Mouse (Mus musculus): Measurements from ENCODE around the gene Aox3. TPM values are rescaled to one million over a fixed set of nuclear protein-coding genes. Genes with fewer than 3 reads are reported as not detected.

The Aox3 gene
- polyA plus RNA-seq, 1 experiment from 2014 or later: not detected

DNA sequence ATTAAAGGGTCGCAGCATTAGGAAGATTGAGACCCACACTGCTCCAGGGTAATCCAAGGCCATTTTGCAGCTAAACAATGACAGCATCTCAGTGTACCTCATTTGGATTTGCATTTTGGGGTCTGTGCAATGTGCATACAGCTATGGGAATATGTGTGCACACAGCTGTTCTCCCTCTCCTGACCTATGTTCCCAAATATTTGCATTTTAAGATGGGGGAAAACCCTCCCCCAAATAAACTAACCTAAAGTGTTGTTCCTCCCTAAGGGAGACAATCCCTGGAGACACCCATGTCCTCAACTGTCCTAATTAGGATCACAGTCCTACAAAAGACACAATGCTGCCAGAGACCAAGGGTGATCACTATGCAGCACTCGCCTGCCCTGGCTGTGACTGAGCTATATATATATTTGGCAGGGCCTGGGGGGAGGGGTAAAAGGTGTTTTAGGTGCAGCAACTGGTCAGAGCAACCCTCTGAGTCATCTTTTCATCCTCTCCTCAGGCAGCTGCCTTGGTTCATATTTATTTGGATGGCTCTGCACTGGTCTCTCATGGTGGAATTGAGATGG, 20.9 kb upstream of the Aox3 start:
- ATAC-seq (ENCODE audit: insufficient read depth, low FRiP score, low TSS enrichment) (no peak), DNase-seq (ENCODE audit: low spot score) (no peak)
- H3K36me3 ChIP-seq (ENCODE audit: control insufficient read depth, insufficient read depth, low read length): no peaks in the 10 kb centered on the region
- WGBS: 73% methylated on average over 2 of the region's 2 CpGs
- no peak overlapping the region for H3K9ac ChIP-seq (ENCODE audit: low read length)
- no peak overlapping the region for H3K27ac ChIP-seq (ENCODE audit: low read depth, low read length)
- no peak overlapping the region for H3K4me2 ChIP-seq (ENCODE audit: low read depth)
- no peaks in the 10 kb centered on the region for H3K4me1 ChIP-seq (ENCODE audit: control insufficient read depth, insufficient read depth, low read length)
- no peaks in the 10 kb centered on the region for H3K27me3 ChIP-seq (ENCODE audit: control insufficient read depth, insufficient read depth, low read length)
- no peaks in the 10 kb centered on the region; the same call in 1 of the 2 replicates for H3K9me3 ChIP-seq (ENCODE audit: control insufficient read depth, low read length)
- H3K4me3 ChIP-seq (ENCODE audit: low read depth, low read length): no peak overlapping the region

DNA sequence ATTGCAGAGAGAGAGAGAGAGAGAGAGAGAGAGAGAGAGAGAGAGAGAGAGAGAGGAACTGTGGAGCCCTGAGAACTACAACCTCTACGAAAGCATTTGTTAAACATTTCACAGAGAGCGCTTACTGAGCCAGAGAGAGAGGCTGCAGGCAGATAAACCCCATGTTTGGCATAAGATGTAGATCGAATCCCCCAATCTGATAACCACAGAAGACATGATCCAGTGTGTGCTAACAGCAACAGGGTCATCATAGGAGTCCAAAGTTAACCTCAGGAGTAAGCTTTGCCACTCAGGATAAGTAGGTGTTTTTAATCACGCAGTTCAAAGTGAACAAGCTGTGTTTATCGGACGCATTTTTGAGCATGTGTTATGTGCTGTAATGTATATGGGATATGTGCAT, 15.6 kb upstream of the Aox3 start:
- Histone ChIP-seq H3K9me3 (ENCODE audit: control insufficient read depth, low read length) (no peaks in the 10 kb centered on the region; the same call in 1 of the 2 replicates), H3K4me3 (ENCODE audit: low read depth, low read length) (no peak overlapping the region), H3K4me1 (ENCODE audit: control insufficient read depth, insufficient read depth, low read length) (no peaks in the 10 kb centered on the region), H3K36me3 (ENCODE audit: control insufficient read depth, insufficient read depth, low read length) (no peaks in the 10 kb centered on the region), H3K27ac (ENCODE audit: low read depth, low read length) (no peak overlapping the region), H3K4me2 (ENCODE audit: low read depth) (no peak overlapping the region), H3K9ac (ENCODE audit: low read length) (no peak overlapping the region), H3K27me3 (ENCODE audit: control insufficient read depth, insufficient read depth, low read length) (no peaks in the 10 kb centered on the region)
- DNase-seq (ENCODE audit: low spot score): no peak
- ATAC-seq (ENCODE audit: insufficient read depth, low FRiP score, low TSS enrichment): no peak
- 93% methylated on average over 6 of the region's 6 CpGs for WGBS

DNA sequence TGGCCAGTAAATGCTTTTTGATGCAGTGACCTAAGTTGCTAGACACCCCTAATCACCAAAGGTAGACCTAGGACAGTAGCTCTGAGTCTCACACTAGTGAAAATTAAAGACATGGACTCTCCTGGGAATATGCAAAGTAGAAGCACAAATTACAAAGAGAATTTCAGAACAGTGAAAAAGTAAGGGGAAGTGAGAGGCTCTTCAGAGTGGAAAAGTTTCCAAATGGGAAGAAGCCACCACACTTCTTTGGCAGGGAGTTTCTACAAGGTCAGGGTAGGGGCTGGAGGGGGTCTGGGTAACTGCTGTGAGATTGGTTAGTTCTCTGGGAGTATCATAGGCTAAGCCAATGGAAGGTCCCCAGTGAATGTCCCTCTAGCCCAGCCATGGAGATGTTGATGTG, 13.8 kb upstream of the Aox3 start:
- Histone ChIP-seq H3K4me2 (ENCODE audit: low read depth) (no peak overlapping the region), H3K4me1 (ENCODE audit: control insufficient read depth, insufficient read depth, low read length) (no peaks in the 10 kb centered on the region), H3K27me3 (ENCODE audit: control insufficient read depth, insufficient read depth, low read length) (no peaks in the 10 kb centered on the region), H3K27ac (ENCODE audit: low read depth, low read length) (no peak overlapping the region), H3K9me3 (ENCODE audit: control insufficient read depth, low read length) (no peaks in the 10 kb centered on the region), H3K36me3 (ENCODE audit: control insufficient read depth, insufficient read depth, low read length) (no peaks in the 10 kb centered on the region), H3K9ac (ENCODE audit: low read length) (no peak overlapping the region), H3K4me3 (ENCODE audit: low read depth, low read length) (no peak overlapping the region)
- DNase-seq (ENCODE audit: low spot score) (no peak), ATAC-seq (ENCODE audit: insufficient read depth, low FRiP score, low TSS enrichment) (no peak)

DNA sequence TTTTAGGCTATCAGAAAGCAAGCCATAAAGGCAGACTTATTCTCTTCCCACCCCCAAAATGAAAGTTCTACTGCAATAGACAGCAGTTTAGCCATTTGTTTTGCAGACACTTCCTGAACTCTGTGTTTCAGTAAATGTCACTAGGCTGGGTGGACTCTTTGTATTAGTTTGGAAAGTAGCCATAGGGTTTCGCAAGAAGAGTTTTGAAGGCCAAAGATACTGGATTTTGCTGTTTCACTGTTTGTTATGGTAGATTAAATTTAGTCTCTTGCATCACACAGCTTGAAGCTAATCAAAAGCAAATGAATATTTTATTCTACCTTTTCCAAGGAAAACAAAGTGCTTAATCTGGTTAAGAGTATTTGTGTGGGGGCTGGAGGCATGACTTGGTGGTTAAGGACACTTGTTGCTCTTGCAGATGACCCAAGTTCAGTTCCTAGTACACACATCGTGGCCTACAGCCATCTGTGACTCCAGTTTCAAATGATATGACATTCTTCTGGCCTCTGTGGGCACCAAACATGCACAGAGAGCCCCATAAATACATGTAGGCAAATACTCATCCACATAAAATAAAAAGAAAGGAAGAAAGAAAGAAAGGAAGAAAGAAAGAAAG, 11.3 kb upstream of the Aox3 start:
- H3K9me3 ChIP-seq (ENCODE audit: control insufficient read depth, low read length): no peaks in the 10 kb centered on the region
- H3K4me3 ChIP-seq (ENCODE audit: low read depth, low read length): no peak overlapping the region
- 86% methylated on average over 2 of the region's 2 CpGs for WGBS
- H3K4me1 ChIP-seq (ENCODE audit: control insufficient read depth, insufficient read depth, low read length): no peaks in the 10 kb centered on the region
- ATAC-seq (ENCODE audit: insufficient read depth, low FRiP score, low TSS enrichment) (no peak), DNase-seq (ENCODE audit: low spot score) (no peak)
- H3K36me3 ChIP-seq (ENCODE audit: control insufficient read depth, insufficient read depth, low read length): no peaks in the 10 kb centered on the region
- no peak overlapping the region for H3K27ac ChIP-seq (ENCODE audit: low read depth, low read length)
- no peaks in the 10 kb centered on the region for H3K27me3 ChIP-seq (ENCODE audit: control insufficient read depth, insufficient read depth, low read length)
- H3K4me2 ChIP-seq (ENCODE audit: low read depth): no peak overlapping the region
- H3K9ac ChIP-seq (ENCODE audit: low read length): no peak overlapping the region

DNA sequence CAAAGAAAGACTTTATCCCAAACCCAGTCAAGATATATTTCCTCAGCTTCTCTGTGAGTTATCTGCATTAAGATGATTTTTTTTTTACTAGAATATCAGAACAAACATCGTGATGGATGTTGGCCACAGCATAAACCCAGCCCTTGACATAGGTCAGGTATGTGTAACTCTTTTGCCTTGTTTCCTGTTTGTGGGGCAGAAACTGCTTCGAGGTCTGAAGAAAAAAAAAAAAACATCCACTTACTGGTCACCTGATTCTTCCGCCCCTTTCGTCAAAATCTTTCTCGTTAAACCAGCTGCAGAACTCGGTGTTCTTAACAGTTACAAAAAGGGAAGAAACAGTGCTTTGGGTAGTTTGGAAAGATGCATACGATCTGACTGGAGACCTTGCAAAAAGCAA, 10.4 kb upstream of the Aox3 start:
- H3K36me3 ChIP-seq (ENCODE audit: control insufficient read depth, insufficient read depth, low read length): no peaks in the 10 kb centered on the region
- H3K9me3 ChIP-seq (ENCODE audit: control insufficient read depth, low read length): no peaks in the 10 kb centered on the region
- H3K9ac ChIP-seq (ENCODE audit: low read length): no peak overlapping the region
- no peak overlapping the region for H3K27ac ChIP-seq (ENCODE audit: low read depth, low read length)
- ATAC-seq (ENCODE audit: insufficient read depth, low FRiP score, low TSS enrichment) (no peak), DNase-seq (ENCODE audit: low spot score) (no peak)
- WGBS: 88% methylated on average over 7 of the region's 7 CpGs
- H3K27me3 ChIP-seq (ENCODE audit: control insufficient read depth, insufficient read depth, low read length): no peaks in the 10 kb centered on the region
- H3K4me2 ChIP-seq (ENCODE audit: low read depth): no peak overlapping the region
- no peaks in the 10 kb centered on the region for H3K4me1 ChIP-seq (ENCODE audit: control insufficient read depth, insufficient read depth, low read length)
- H3K4me3 ChIP-seq (ENCODE audit: low read depth, low read length): no peak overlapping the region

DNA sequence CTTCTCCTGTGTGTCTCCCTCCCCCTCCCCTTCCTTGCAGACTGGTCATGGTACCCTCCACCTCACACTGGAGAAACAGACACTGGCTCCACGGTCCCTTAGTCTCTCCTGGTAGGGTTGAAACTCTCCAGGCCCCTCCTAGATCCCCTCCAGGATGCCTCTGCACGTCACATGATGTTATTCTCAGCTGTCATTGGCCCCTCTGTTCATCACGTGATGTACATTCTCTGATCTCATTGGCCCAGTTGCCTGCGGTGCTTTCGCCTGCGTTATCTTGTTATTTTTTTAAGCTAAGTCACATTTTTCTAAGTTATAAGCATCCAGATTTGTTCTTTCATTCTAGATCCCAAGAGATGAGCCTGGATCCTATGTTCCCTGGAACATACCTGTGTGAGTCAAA, 7.2 kb upstream of the Aox3 start:
- Histone ChIP-seq H3K36me3 (ENCODE audit: control insufficient read depth, insufficient read depth, low read length) (no peaks in the 10 kb centered on the region), H3K27me3 (ENCODE audit: control insufficient read depth, insufficient read depth, low read length) (no peaks in the 10 kb centered on the region), H3K9me3 (ENCODE audit: control insufficient read depth, low read length) (no peaks in the 10 kb centered on the region), H3K4me3 (ENCODE audit: low read depth, low read length) (no peak overlapping the region), H3K9ac (ENCODE audit: low read length) (no peak overlapping the region), H3K27ac (ENCODE audit: low read depth, low read length) (no peak overlapping the region), H3K4me1 (ENCODE audit: control insufficient read depth, insufficient read depth, low read length) (no peaks in the 10 kb centered on the region), H3K4me2 (ENCODE audit: low read depth) (no peak overlapping the region)
- 90% methylated on average over 6 of the region's 6 CpGs for WGBS
- DNase-seq (ENCODE audit: low spot score) (no peak), ATAC-seq (ENCODE audit: insufficient read depth, low FRiP score, low TSS enrichment) (no peak)

DNA sequence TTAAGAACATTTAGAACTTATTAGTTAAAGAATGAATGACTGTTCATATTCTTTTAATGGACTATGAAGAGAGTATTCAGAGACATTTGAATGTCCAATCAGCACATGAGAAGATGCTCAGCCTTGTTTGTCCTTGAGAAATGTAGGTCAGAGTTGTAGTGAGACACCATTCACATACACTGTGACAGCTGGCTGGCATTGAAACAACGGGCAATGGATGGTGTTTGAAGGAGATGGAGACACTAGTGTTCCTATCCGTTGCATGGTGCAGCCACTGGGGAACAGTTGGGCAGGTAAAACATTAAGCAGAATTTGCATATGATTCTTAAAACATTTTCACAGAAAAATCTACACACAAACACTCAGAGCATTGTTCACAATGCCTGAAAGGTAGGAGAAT, 5.9 kb upstream of the Aox3 start:
- no peaks in the 10 kb centered on the region for H3K36me3 ChIP-seq (ENCODE audit: control insufficient read depth, insufficient read depth, low read length)
- no peaks in the 10 kb centered on the region for H3K9me3 ChIP-seq (ENCODE audit: control insufficient read depth, low read length)
- DNase-seq (ENCODE audit: low spot score) (no peak), ATAC-seq (ENCODE audit: insufficient read depth, low FRiP score, low TSS enrichment) (no peak)
- no peak overlapping the region for H3K9ac ChIP-seq (ENCODE audit: low read length)
- H3K27ac ChIP-seq (ENCODE audit: low read depth, low read length): no peak overlapping the region
- H3K27me3 ChIP-seq (ENCODE audit: control insufficient read depth, insufficient read depth, low read length): no peaks in the 10 kb centered on the region
- no peak overlapping the region for H3K4me2 ChIP-seq (ENCODE audit: low read depth)
- no peaks in the 10 kb centered on the region for H3K4me1 ChIP-seq (ENCODE audit: control insufficient read depth, insufficient read depth, low read length)
- H3K4me3 ChIP-seq (ENCODE audit: low read depth, low read length): no peak overlapping the region
- WGBS: 93% methylated on average over 2 of the region's 2 CpGs

DNA sequence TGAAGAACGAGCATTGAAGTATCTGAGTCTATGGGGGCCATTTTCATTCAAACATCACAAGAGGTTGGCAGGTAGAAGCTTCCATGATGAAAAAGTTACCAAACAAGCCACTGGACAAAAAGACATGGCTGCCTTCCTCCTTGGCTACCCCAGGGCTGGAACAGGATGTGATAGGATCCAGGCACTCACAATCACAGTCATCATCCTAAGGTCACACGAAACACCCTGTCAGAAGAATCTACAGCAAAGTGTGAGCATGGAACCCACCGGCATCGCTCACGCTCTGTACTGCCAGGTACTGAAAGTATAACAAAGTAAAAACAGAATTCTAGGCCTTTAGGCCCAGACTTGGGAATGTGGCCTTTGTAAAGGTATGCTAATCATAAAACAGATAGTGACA, 2.7 kb upstream of the Aox3 start:
- Histone ChIP-seq H3K9me3 (ENCODE audit: control insufficient read depth, low read length) (no peaks in the 10 kb centered on the region), H3K9ac (ENCODE audit: low read length) (no peak overlapping the region), H3K4me3 (ENCODE audit: low read depth, low read length) (no peak overlapping the region), H3K4me2 (ENCODE audit: low read depth) (no peak overlapping the region), H3K36me3 (ENCODE audit: control insufficient read depth, insufficient read depth, low read length) (no peaks in the 10 kb centered on the region), H3K27ac (ENCODE audit: low read depth, low read length) (no peak overlapping the region), H3K27me3 (ENCODE audit: control insufficient read depth, insufficient read depth, low read length) (no peaks in the 10 kb centered on the region), H3K4me1 (ENCODE audit: control insufficient read depth, insufficient read depth, low read length) (no peaks in the 10 kb centered on the region)
- DNase-seq (ENCODE audit: low spot score): no peak
- WGBS: 94% methylated on average over 5 of the region's 5 CpGs
- ATAC-seq (ENCODE audit: insufficient read depth, low FRiP score, low TSS enrichment): no peak

DNA sequence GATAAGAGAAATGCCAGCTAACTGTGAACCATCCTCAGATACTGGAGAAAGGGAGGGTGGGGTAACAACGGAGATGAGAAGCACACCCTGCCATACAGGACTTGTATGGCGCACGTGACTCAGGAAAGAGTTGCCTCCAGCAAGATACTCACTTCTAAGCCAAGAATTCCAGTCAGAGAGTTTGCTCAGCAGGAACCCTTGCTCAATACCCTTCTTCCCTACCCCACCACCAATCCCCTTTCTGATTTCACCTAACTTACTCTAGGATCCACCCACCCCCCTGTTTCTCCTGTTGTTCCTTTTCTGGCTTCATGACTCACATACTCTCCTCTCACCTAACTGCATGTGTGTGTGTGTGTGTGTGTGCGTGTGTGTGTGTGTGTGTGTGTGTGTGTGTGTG, 1.6 kb upstream of the Aox3 start:
- H3K36me3 ChIP-seq (ENCODE audit: control insufficient read depth, insufficient read depth, low read length): no peaks in the 10 kb centered on the region
- no peak overlapping the region for H3K27ac ChIP-seq (ENCODE audit: low read depth, low read length)
- H3K4me1 ChIP-seq (ENCODE audit: control insufficient read depth, insufficient read depth, low read length): no peaks in the 10 kb centered on the region
- no peak overlapping the region for H3K9ac ChIP-seq (ENCODE audit: low read length)
- no peak overlapping the region for H3K4me3 ChIP-seq (ENCODE audit: low read depth, low read length)
- no peak overlapping the region for H3K4me2 ChIP-seq (ENCODE audit: low read depth)
- WGBS: 80% methylated on average over 4 of the region's 4 CpGs
- H3K27me3 ChIP-seq (ENCODE audit: control insufficient read depth, insufficient read depth, low read length): no peaks in the 10 kb centered on the region
- DNase-seq (ENCODE audit: low spot score): no peak
- ATAC-seq (ENCODE audit: insufficient read depth, low FRiP score, low TSS enrichment): no peak
- no peaks in the 10 kb centered on the region for H3K9me3 ChIP-seq (ENCODE audit: control insufficient read depth, low read length)
